Mouse (Mus musculus) erythroblast, embryonic 14.5 days (primary cell): ENCODE results near the gene Phf23.

Source experiments
- GATA1 ChIP-seq: IDR thresholded peaks from 2 replicates; pipeline ENCODE4 v1.6.1; 2012; ENCODE audit warnings: low read length, inconsistent platforms, mixed read lengths
- TAL1 ChIP-seq: IDR thresholded peaks from 3 replicates; pipeline ENCODE4 v1.6.1; 2012; ENCODE audit warnings: low read length, inconsistent platforms, mixed read lengths

GRCm38 (mm10) chr11:69997070-69997509, 1.5 kb downstream of the Phf23 start:
- TF ChIP-seq TAL1 (no peak), GATA1 (no peak)
